Mouse (Mus musculus) embryonic facial prominence, embryonic 11.5 days (tissue): ENCODE data around the gene Bicd1. TPM values are rescaled to one million over a fixed set of nuclear protein-coding genes. Genes with fewer than 3 reads are reported as not detected.
"Not testable (repeated sequence)": the region's sequence is repeated elsewhere in the genome, so short reads cannot be mapped to it uniquely, and the experiment has no call there.

ENCODE experiments used
- ATAC-seq: fragments of 200-750 bp; cut with Nextera tagmentation; replicated peaks from 2 replicates; pipeline ENCODE4 v1.8.0; 2017; ENCODE audit warnings: low read depth; ENCODE audit not compliant: insufficient number of reproducible peaks, low FRiP score, low TSS enrichment
- DNase-seq: peaks from one replicate; pipeline ENCODE4 v3.0.0-alpha.2; 2015; ENCODE audit warnings: low spot score
- H3K27ac ChIP-seq: fragments of 300-500 bp; sonication (generic); replicated peaks from 2 replicates; pipeline ENCODE4 v1.5.1; 2014; ENCODE audit warnings: mild to moderate bottlenecking, low read depth, low read length, control low read depth
- H3K27me3 ChIP-seq: fragments of 300-500 bp; sonication (generic); 2 replicates; pipeline ENCODE4 v1.6.1; 2014; ENCODE audit warnings: mild to moderate bottlenecking, low read length, moderate library complexity, mixed read lengths; ENCODE audit not compliant: control insufficient read depth, insufficient read depth
- H3K36me3 ChIP-seq: fragments of 300-500 bp; sonication (generic); replicated peaks from 2 replicates; pipeline ENCODE4 v1.6.1; 2014; ENCODE audit warnings: low read depth, mild to moderate bottlenecking, low read length, moderate library complexity, mixed read lengths; ENCODE audit not compliant: control insufficient read depth, insufficient read depth
- H3K4me1 ChIP-seq: fragments of 300-500 bp; sonication (generic); 2 replicates; pipeline ENCODE4 v1.6.1; 2014; ENCODE audit warnings: low read length, mixed read lengths; ENCODE audit not compliant: control insufficient read depth, insufficient read depth
- H3K4me2 ChIP-seq: fragments of 300-500 bp; sonication (generic); 2 replicates; pipeline ENCODE4 v1.6.1; 2014; ENCODE audit warnings: low read depth, mild to moderate bottlenecking, control low read depth, low read length, moderate library complexity
- H3K4me3 ChIP-seq: fragments of 300-500 bp; sonication (generic); 2 replicates; pipeline ENCODE4 v1.5.1; 2014; ENCODE audit warnings: low read depth, low read length, control low read depth
- H3K9ac ChIP-seq: fragments of 300-500 bp; sonication (generic); replicated peaks from 2 replicates; pipeline ENCODE4 v1.6.1; 2014; ENCODE audit warnings: mild to moderate bottlenecking, control low read depth, low read length
- H3K9me3 ChIP-seq: fragments of 300-500 bp; sonication (generic); replicated peaks from 2 replicates; pipeline ENCODE4 v1.6.1; 2016; ENCODE audit warnings: mild to moderate bottlenecking, low read length, inconsistent platforms, mixed read lengths; ENCODE audit not compliant: control insufficient read depth
- WGBS: fragments of 180-500 bp; shearing (Covaris S2); extraction: QIAGEN DNeasy Blood & Tissue Kit; methylation state at CpG from one replicate; pipeline ENCODE4 v1.1.7; 2014; 5-methylcytosine and 5-hydroxymethylcytosine counted together
- polyA plus RNA-seq: library from polyadenylated mRNA; unstranded; fragments of >200 nt; fragmentation: Nextera tagmentation; extraction: Ambion mirVana; gene quantifications from 2 replicates; pipeline ENCODE4 v1.2.1, GENCODE M21; 2014

The Bicd1 gene
- polyA plus RNA-seq, 1 experiment from 2014 or later: 5.9 TPM

- Histone ChIP-seq H3K4me1 (no peaks in the 10 kb centered on the region), H3K27me3 (no peaks in the 10 kb centered on the region), H3K4me3 (no peak overlapping the region), H3K27ac (no peak overlapping the region), H3K4me2 (no peak overlapping the region), H3K36me3 (no peaks in the 10 kb centered on the region), H3K9me3 (no peaks in the 10 kb centered on the region), H3K9ac (no peak overlapping the region)
- ATAC-seq (no peak), DNase-seq (no peak)
These were observed 48.6 kb downstream of the Bicd1 start for GRCm38 (mm10) chr6:149457324-149457723.

- no peak overlapping the region for H3K4me2 ChIP-seq
- no peak for DNase-seq
- H3K9me3 ChIP-seq: no peaks in the 10 kb centered on the region
- H3K36me3 ChIP-seq: no peaks in the 10 kb centered on the region
- H3K27ac ChIP-seq: no peak overlapping the region
- no peak overlapping the region for H3K9ac ChIP-seq
- no peaks in the 10 kb centered on the region for H3K27me3 ChIP-seq
- ATAC-seq: no peak
- no peaks in the 10 kb centered on the region for H3K4me1 ChIP-seq
- no peak overlapping the region for H3K4me3 ChIP-seq
- 3% methylated on average over 1 of the region's 1 CpGs for WGBS
These were observed 52.3 kb downstream of the Bicd1 start for GRCm38 (mm10) chr6:149460971-149461370.

- no peaks in the 10 kb centered on the region for H3K27me3 ChIP-seq
- WGBS: 80% methylated on average over 15 of the region's 15 CpGs
- no peaks in the 10 kb centered on the region for H3K9me3 ChIP-seq
- H3K9ac ChIP-seq: no peak overlapping the region
- ATAC-seq (no peak), DNase-seq (no peak)
- H3K4me2 ChIP-seq: no peak overlapping the region
- H3K27ac ChIP-seq: no peak overlapping the region
- no peaks in the 10 kb centered on the region for H3K4me1 ChIP-seq
- no peaks in the 10 kb centered on the region for H3K36me3 ChIP-seq
- no peak overlapping the region for H3K4me3 ChIP-seq
These were observed 62.8 kb downstream of the Bicd1 start for GRCm38 (mm10) chr6:149471477-149471876.

GRCm38 (mm10) chr6:149472441-149472840, 63.8 kb downstream of the Bicd1 start:
- not testable (repeated sequence) for ATAC-seq, H3K27ac ChIP-seq, H3K4me2 ChIP-seq, H3K9me3 ChIP-seq, H3K27me3 ChIP-seq, DNase-seq, H3K4me1 ChIP-seq, H3K36me3 ChIP-seq, H3K4me3 ChIP-seq, H3K9ac ChIP-seq
- 95% methylated on average over 6 of the region's 6 CpGs for WGBS

GRCm38 (mm10) chr6:149481868-149482267, 73.2 kb downstream of the Bicd1 start:
- not testable (repeated sequence) for H3K4me3 ChIP-seq, H3K27ac ChIP-seq, DNase-seq, H3K4me1 ChIP-seq, ATAC-seq, H3K27me3 ChIP-seq, H3K9me3 ChIP-seq, H3K36me3 ChIP-seq, H3K4me2 ChIP-seq, H3K9ac ChIP-seq
- WGBS: 94% methylated on average over 5 of the region's 5 CpGs

- Histone ChIP-seq H3K4me1 (no peaks in the 10 kb centered on the region), H3K9ac (no peak overlapping the region), H3K4me2 (no peak overlapping the region), H3K9me3 (no peaks in the 10 kb centered on the region), H3K4me3 (no peak overlapping the region), H3K36me3 (no peaks in the 10 kb centered on the region), H3K27me3 (no peaks in the 10 kb centered on the region), H3K27ac (no peak overlapping the region)
- no peak for ATAC-seq
- DNase-seq: no peak
- 95% methylated on average over 2 of the region's 2 CpGs for whole genome bisulfite sequencing
These were observed 86.0 kb downstream of the Bicd1 start for GRCm38 (mm10) chr6:149494662-149495061.

GRCm38 (mm10) chr6:149495925-149496324, 87.2 kb downstream of the Bicd1 start:
- H3K27me3 ChIP-seq: no peaks in the 10 kb centered on the region
- no peak for ATAC-seq
- no peak overlapping the region for H3K4me2 ChIP-seq
- no peak overlapping the region for H3K27ac ChIP-seq
- H3K4me3 ChIP-seq: no peak overlapping the region
- no peaks in the 10 kb centered on the region for H3K9me3 ChIP-seq
- H3K36me3 ChIP-seq: no peaks in the 10 kb centered on the region
- H3K9ac ChIP-seq: no peak overlapping the region
- DNase-seq: no peak
- no peaks in the 10 kb centered on the region for H3K4me1 ChIP-seq

- no peak overlapping the region for H3K27ac ChIP-seq
These were observed 157.2 kb downstream of the Bicd1 start for GRCm38 (mm10) chr6:149565720-149566498.

More at GRCm38 (mm10) chr6:149565720-149566498, 157.2 kb downstream of the Bicd1 start:
- Histone ChIP-seq H3K27me3 (no peaks in the 10 kb centered on the region), H3K36me3 (no peaks in the 10 kb centered on the region), H3K4me3 (peak overlapping the region; percentile 54), H3K4me1 (no peaks in the 10 kb centered on the region), H3K9ac (peak overlapping the region; percentile 55), H3K9me3 (no peaks in the 10 kb centered on the region), H3K4me2 (peak overlapping the region; percentile 78)
- DNase-seq: peak; percentile 88
- WGBS: 2% methylated on average over 19 of the region's 19 CpGs
- ATAC-seq: peak; percentile 99
